Mouse (Mus musculus) activated CD4-positive, CD25-positive, alpha-beta regulatory T cell (primary cell): Measurements from ENCODE around the gene Sult2b1. TPM values are rescaled to one million over a fixed set of nuclear protein-coding genes. Genes with fewer than 3 reads are reported as not detected.

Experiments
- polyA plus RNA-seq, 2 experiments: library from polyadenylated mRNA; unstranded; fragments of 100-300 nt; shearing (Covaris generic); gene quantifications; one replicate each; pipeline ENCODE4 v1.2.1; 2017

The Sult2b1 gene
- polyA plus RNA-seq, 2 experiments from 2014 or later: 1.7 to 4.0 TPM

Other genes with a start within 250 kb of the Sult2b1 start
- gene Hsd17b14, start 229.8 kb downstream of the Sult2b1 start, polyA plus RNA-seq: under 1 TPM; 0.85 to 0.86 TPM
- 10 to 100 TPM; 61.0 to 61.5 TPM for gene Bcat2, start 214.5 kb downstream of the Sult2b1 start, polyA plus RNA-seq
- not detected for gene Fgf21, start 169.2 kb downstream of the Sult2b1 start, polyA plus RNA-seq
- under 1 TPM in 1 of 2 experiments, not detected in 1; 0.11 TPM for gene Fut1, start 167.4 kb downstream of the Sult2b1 start, polyA plus RNA-seq
- gene Izumo1, start 162.9 kb downstream of the Sult2b1 start, polyA plus RNA-seq: under 1 TPM; 0.48 to 0.64 TPM
- gene Rasip1, start 157.2 kb downstream of the Sult2b1 start, polyA plus RNA-seq: 1 to 10 TPM; 1.2 to 1.4 TPM
- gene Mamstr, start 144.7 kb downstream of the Sult2b1 start, polyA plus RNA-seq: 1 to 10 TPM in 1 of 2 experiments, under 1 TPM in 1; 0.16 to 1.8 TPM
- gene Fut2, start 118.3 kb downstream of the Sult2b1 start, polyA plus RNA-seq: under 1 TPM; 0.05 to 0.23 TPM
- under 1 TPM in 1 of 2 experiments, not detected in 1; 0.30 TPM for gene Ntn5, start 100.6 kb downstream of the Sult2b1 start, polyA plus RNA-seq
- gene Sec1, start 90.3 kb downstream of the Sult2b1 start, polyA plus RNA-seq: under 1 TPM; 0.11 to 0.87 TPM
- 1 to 10 TPM; 1.4 to 2.6 TPM for gene Car11, start 84.8 kb downstream of the Sult2b1 start, polyA plus RNA-seq
- gene Dbp, start 79.6 kb downstream of the Sult2b1 start, polyA plus RNA-seq: 10 to 100 TPM; 30.7 to 43.2 TPM
- 1,000 to 10,000 TPM; 1,404 to 2,078 TPM for gene Rpl18, start 69.2 kb downstream of the Sult2b1 start, polyA plus RNA-seq
- 10 to 100 TPM; 21.2 to 24.8 TPM for gene Sphk2, start 66.7 kb downstream of the Sult2b1 start, polyA plus RNA-seq
- under 1 TPM in 1 of 2 experiments, not detected in 1; 0.09 TPM for gene Fam83e, start 63.5 kb downstream of the Sult2b1 start, polyA plus RNA-seq
- not detected for gene Spaca4, start 58.9 kb downstream of the Sult2b1 start, polyA plus RNA-seq
- gene Lmtk3, start 931 bp downstream of the Sult2b1 start, polyA plus RNA-seq: under 1 TPM; 0.05 to 0.18 TPM
- 10 to 100 TPM; 71.9 to 73.3 TPM for gene Cyth2, start 29.9 kb upstream of the Sult2b1 start, polyA plus RNA-seq
- gene Kcnj14, start 40.1 kb upstream of the Sult2b1 start, polyA plus RNA-seq: under 1 TPM; 0.06 to 0.12 TPM
- 10 to 100 TPM; 21.4 to 26.5 TPM for gene Grwd1, start 46.3 kb upstream of the Sult2b1 start, polyA plus RNA-seq
- gene Kdelr1, start 88.1 kb upstream of the Sult2b1 start, polyA plus RNA-seq: 100 to 1,000 TPM in 1 of 2 experiments, 10 to 100 TPM in 1; 84.9 to 108 TPM
- gene Grin2d, start 93.7 kb upstream of the Sult2b1 start, polyA plus RNA-seq: 1 to 10 TPM in 1 of 2 experiments, under 1 TPM in 1; 0.94 to 1.1 TPM
- gene Syngr4, start 112.0 kb upstream of the Sult2b1 start, polyA plus RNA-seq: 1 to 10 TPM in 1 of 2 experiments, not detected in 1; 2.1 TPM
- 1 to 10 TPM; 7.2 to 9.5 TPM for gene Tmem143, start 112.3 kb upstream of the Sult2b1 start, polyA plus RNA-seq
- 100 to 1,000 TPM; 711 to 728 TPM for gene Emp3, start 136.7 kb upstream of the Sult2b1 start, polyA plus RNA-seq
- gene Ccdc114, start 139.4 kb upstream of the Sult2b1 start, polyA plus RNA-seq: 1 to 10 TPM; 1.4 to 2.1 TPM
- gene Abcc6, start 245.6 kb upstream of the Sult2b1 start, polyA plus RNA-seq: under 1 TPM in 1 of 2 experiments, not detected in 1; 0.93 TPM
- gene Nomo1, start 249.0 kb upstream of the Sult2b1 start, polyA plus RNA-seq: 10 to 100 TPM; 28.0 to 30.7 TPM